Mouse (Mus musculus) stomach, embryonic 14.5 days (tissue): ENCODE results near the gene Adgrl3. TPM values are rescaled to one million over a fixed set of nuclear protein-coding genes. Genes with fewer than 3 reads are reported as not detected.

Source experiments
- ATAC-seq: fragments of 200-750 bp; cut with Nextera tagmentation; 2 replicates; pipeline ENCODE4 v1.8.0; 2017; ENCODE audit warnings: low read depth, moderate TSS enrichment; ENCODE audit not compliant: insufficient number of reproducible peaks, insufficient read depth, low FRiP score
- H3K27ac ChIP-seq: fragments of 300-500 bp; sonication (generic); 2 replicates; pipeline ENCODE4 v1.5.1; 2014; ENCODE audit warnings: mild to moderate bottlenecking, low read length, moderate library complexity, mixed read lengths
- H3K27me3 ChIP-seq: fragments of 300-500 bp; sonication (generic); 2 replicates; pipeline ENCODE4 v1.6.1; 2014; ENCODE audit warnings: low read length, control low read depth, mixed read lengths; ENCODE audit not compliant: control insufficient read depth, insufficient read depth
- H3K36me3 ChIP-seq: fragments of 300-500 bp; sonication (generic); 2 replicates; pipeline ENCODE4 v1.6.1; 2014; ENCODE audit warnings: mild to moderate bottlenecking, control low read depth, low read length, moderate library complexity, mixed read lengths; ENCODE audit not compliant: control insufficient read depth, insufficient read depth
- H3K4me1 ChIP-seq: fragments of 300-500 bp; sonication (generic); 2 replicates; pipeline ENCODE4 v1.6.1; 2014; ENCODE audit warnings: low read length, control low read depth, mixed read lengths; ENCODE audit not compliant: control insufficient read depth, insufficient read depth
- H3K4me2 ChIP-seq: fragments of 300-500 bp; sonication (generic); replicated peaks from 2 replicates; pipeline ENCODE4 v1.6.1; 2014; ENCODE audit warnings: low read depth, low read length, control low read depth
- H3K4me3 ChIP-seq: fragments of 300-500 bp; sonication (generic); 2 replicates; pipeline ENCODE4 v1.5.1; 2014; ENCODE audit warnings: low read depth, low read length, control low read depth
- H3K9ac ChIP-seq: fragments of 300-500 bp; sonication (generic); replicated peaks from 2 replicates; pipeline ENCODE4 v1.6.1; 2014; ENCODE audit warnings: low read depth, mild to moderate bottlenecking, control low read depth, low read length, moderate library complexity, mixed read lengths
- H3K9me3 ChIP-seq: fragments of 300-500 bp; sonication (generic); 2 replicates; pipeline ENCODE4 v1.6.1; 2016; ENCODE audit warnings: low read depth, low read length, control low read depth; ENCODE audit not compliant: control insufficient read depth
- WGBS: fragments of 180-500 bp; shearing (Covaris S2); extraction: QIAGEN DNeasy Blood & Tissue Kit; methylation state at CpG from one replicate; pipeline ENCODE4 v1.1.7; 2014; 5-methylcytosine and 5-hydroxymethylcytosine counted together
- polyA plus RNA-seq: library from polyadenylated mRNA; unstranded; fragments of >200 nt; fragmentation: Nextera tagmentation; extraction: Ambion mirVana; gene quantifications from 2 replicates; pipeline ENCODE4 v1.2.1, GENCODE M21; 2014

Adgrl3 gene
- polyA plus RNA-seq, 1 experiment from 2014 or later = 38.4 TPM

DNA sequence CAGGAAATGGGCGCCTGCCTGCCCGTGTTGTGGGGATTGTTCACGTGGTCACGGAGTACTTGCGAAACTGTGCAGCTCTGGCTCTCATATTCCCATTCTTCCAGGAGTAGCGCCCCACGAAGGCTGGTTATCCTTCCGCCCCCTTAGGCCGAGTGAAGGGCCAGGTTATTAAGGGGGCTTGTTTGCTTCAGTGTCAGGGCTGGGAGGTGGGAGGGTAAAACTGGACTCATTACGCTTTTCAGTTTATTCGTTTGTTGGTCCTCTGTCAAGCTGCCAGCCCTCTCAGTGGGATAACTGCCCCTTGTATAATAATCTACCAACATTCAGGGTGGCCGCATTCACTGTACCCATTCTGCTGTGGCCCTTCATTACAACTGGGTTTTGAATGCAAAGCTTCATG, 135.9 kb downstream of the Adgrl3 start:
- WGBS = 82% methylated on average over 12 of the region's 12 CpGs

DNA sequence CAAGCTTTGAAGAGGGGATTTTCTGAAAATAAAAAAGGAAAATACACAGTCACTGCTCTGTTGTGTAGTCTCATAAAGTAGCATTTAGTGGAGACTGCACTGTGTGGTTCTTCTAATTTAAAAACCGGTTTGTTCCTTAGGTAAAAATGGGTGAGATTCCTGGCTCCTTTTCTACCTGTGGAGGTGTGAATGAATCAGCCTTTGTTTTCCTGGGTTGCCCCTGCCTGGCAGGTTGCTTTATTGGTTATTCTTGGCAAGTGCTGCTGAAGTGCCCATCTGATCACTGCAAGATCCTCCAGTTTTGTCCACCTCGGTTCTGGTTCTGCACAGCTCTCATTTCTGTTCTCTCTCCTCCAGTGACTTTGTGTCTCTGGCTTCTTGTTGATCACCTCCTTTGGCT, 136.3 kb downstream of the Adgrl3 start:
- Histone ChIP-seq H3K4me1 (no peaks in the 10 kb centered on the region), H3K27ac (no peak overlapping the region), H3K27me3 (no peaks in the 10 kb centered on the region), H3K4me2 (no peak overlapping the region), H3K36me3 (no peaks in the 10 kb centered on the region), H3K9me3 (no peaks in the 10 kb centered on the region), H3K9ac (no peak overlapping the region), H3K4me3 (no peak overlapping the region)
- WGBS = 50% methylated on average over 2 of the region's 2 CpGs
- no peak for ATAC-seq

More for the DNA sequence above, 135.9 kb downstream of the Adgrl3 start:
- no peak overlapping the region for H3K27ac ChIP-seq
- no peaks in the 10 kb centered on the region for H3K36me3 ChIP-seq
- H3K9ac ChIP-seq = no peak overlapping the region
- H3K4me3 ChIP-seq = no peak overlapping the region
- H3K27me3 ChIP-seq = no peaks in the 10 kb centered on the region
- no peaks in the 10 kb centered on the region for H3K4me1 ChIP-seq
- H3K4me2 ChIP-seq = no peak overlapping the region
- ATAC-seq = no peak
- no peaks in the 10 kb centered on the region for H3K9me3 ChIP-seq

DNA sequence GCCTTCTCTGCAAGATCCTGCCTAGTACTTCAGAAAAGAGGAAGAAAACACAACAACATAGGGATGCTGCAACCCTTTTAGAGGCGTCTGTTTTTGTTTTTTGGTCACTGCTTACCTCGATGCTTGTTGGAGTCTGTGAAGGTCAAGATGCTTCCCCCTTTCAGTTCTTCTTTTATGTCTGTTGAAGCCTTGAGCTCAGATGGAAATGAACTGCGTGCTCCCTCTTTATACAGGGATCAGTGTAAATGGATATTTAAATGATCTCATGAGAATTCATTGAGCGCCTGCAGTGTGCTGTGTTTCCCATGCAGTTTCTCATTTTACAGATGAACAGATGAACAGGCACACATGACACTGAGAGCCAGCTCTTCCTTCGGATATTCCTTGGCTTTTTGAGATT, 136.9 kb downstream of the Adgrl3 start:
- H3K4me1 ChIP-seq = no peaks in the 10 kb centered on the region
- no peak for ATAC-seq
- 70% methylated on average over 5 of the region's 5 CpGs for WGBS

DNA sequence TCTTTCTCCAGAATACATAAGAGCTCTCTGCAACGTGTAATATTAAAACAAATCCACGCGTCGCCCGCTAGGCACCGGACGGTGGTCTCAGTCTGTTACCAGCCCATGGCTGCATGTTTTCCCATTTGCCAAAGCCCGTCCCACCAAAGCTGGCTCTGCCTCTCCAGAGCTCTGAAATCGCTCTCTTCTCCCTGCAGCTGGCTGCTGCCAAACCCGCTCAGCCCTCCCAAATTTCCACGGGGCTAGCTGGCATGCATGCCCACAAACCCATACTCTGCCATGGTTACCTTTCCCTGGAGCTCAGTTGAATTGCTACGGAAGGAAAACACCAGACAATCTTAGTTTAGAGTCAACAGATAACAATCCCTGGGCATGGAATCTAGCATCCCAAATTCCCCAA, 139.1 kb downstream of the Adgrl3 start:
- H3K36me3 ChIP-seq = no peaks in the 10 kb centered on the region
- H3K4me2 ChIP-seq = no peak overlapping the region
- H3K9me3 ChIP-seq = no peaks in the 10 kb centered on the region
- no peak overlapping the region for H3K4me3 ChIP-seq
- WGBS = 91% methylated on average over 12 of the region's 12 CpGs
- ATAC-seq = no peak
- H3K27me3 ChIP-seq = no peaks in the 10 kb centered on the region
- H3K4me1 ChIP-seq = no peaks in the 10 kb centered on the region
- no peak overlapping the region for H3K27ac ChIP-seq
- no peak overlapping the region for H3K9ac ChIP-seq

More for the DNA sequence above, 136.9 kb downstream of the Adgrl3 start:
- Histone ChIP-seq H3K9ac (no peak overlapping the region), H3K9me3 (no peaks in the 10 kb centered on the region), H3K27me3 (no peaks in the 10 kb centered on the region), H3K27ac (no peak overlapping the region), H3K36me3 (no peaks in the 10 kb centered on the region), H3K4me2 (no peak overlapping the region), H3K4me3 (no peak overlapping the region)

DNA sequence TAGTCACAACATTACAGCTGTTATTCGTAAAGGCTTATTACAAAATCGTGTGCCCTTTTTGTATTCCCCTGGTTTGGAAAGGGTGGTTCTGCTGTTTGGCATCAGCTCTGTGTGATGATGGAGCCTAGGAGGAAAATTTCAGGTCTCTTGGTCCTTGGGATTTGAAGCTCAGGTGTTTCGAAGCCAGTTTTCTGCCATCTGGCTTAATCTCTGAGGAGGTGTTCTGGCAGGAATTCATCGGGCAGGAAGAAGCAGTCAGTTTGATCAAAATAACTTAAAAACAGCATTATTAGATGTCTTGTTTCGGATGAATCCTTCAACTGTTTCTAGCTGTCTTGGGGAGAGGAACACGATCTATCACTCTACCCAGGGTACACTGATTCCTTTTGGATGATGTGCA, 140.5 kb downstream of the Adgrl3 start:
- no peaks in the 10 kb centered on the region for H3K9me3 ChIP-seq
- WGBS = 84% methylated on average over 6 of the region's 6 CpGs

DNA sequence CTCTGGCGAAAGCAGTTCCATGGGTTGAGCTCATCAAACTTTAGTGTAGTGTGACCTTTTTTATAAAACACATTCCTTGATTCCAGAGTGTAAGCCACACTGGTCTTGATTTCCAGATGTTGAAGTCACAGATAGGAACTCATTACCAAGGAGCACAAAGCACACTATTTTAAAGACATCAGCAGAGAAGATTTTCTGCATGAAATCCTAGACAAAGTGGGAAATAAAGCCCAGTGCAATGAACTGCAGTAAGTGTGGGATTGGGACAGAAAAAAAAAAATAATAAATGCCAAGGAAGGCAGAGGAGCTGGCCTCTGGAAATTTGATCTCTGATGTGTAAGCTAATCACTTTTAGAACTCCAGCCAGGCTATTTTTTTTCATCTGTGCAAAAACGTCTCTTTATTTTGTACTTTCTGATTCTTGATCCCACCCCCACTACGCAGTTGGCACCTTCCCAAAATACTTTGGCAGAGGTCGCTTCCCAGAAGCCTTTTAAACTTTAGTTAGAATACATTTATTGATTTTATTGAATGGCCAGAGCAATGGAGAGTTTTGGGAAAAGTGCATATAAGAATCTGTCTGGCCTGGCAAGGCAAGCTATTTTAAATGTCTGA, 169.0 kb downstream of the Adgrl3 start:
- Histone ChIP-seq H3K4me2 (no peak overlapping the region), H3K27me3 (no peaks in the 10 kb centered on the region), H3K36me3 (no peaks in the 10 kb centered on the region), H3K9ac (no peak overlapping the region), H3K4me1 (no peaks in the 10 kb centered on the region), H3K4me3 (no peak overlapping the region), H3K9me3 (no peaks in the 10 kb centered on the region), H3K27ac (no peak overlapping the region)
- no peak for ATAC-seq
- WGBS = 34% methylated on average over 4 of the region's 4 CpGs

More for the DNA sequence above, 140.5 kb downstream of the Adgrl3 start:
- no peaks in the 10 kb centered on the region for H3K36me3 ChIP-seq
- no peak overlapping the region for H3K4me3 ChIP-seq
- no peak overlapping the region for H3K9ac ChIP-seq
- ATAC-seq = no peak
- H3K4me1 ChIP-seq = no peaks in the 10 kb centered on the region
- H3K27me3 ChIP-seq = no peaks in the 10 kb centered on the region
- no peak overlapping the region for H3K4me2 ChIP-seq
- no peak overlapping the region for H3K27ac ChIP-seq

DNA sequence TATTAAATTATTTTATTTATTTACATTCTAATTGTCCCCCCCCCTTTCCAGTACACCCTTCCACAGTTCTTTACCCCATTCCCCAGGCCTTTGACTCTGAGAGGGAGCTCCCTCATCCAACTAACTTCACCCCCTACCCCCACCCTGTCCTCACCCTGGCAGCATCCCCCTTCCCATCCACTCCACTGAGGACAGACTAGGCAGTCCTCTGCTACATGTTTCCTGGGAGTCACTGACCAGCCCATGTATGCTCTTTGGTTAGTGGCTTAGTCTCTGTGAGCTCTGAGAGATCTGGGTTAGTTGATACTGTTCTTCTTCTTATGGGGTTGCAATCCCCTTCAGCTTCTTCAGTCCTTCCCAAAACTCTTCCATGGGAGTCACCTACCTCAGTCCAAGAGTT, 180.4 kb downstream of the Adgrl3 start:
- Histone ChIP-seq H3K4me2 (no peak overlapping the region), H3K27ac (no peak overlapping the region), H3K27me3 (no peaks in the 10 kb centered on the region), H3K36me3 (no peaks in the 10 kb centered on the region), H3K9me3 (no peaks in the 10 kb centered on the region), H3K4me3 (no peak overlapping the region), H3K4me1 (no peaks in the 10 kb centered on the region), H3K9ac (no peak overlapping the region)
- ATAC-seq = no peak

DNA sequence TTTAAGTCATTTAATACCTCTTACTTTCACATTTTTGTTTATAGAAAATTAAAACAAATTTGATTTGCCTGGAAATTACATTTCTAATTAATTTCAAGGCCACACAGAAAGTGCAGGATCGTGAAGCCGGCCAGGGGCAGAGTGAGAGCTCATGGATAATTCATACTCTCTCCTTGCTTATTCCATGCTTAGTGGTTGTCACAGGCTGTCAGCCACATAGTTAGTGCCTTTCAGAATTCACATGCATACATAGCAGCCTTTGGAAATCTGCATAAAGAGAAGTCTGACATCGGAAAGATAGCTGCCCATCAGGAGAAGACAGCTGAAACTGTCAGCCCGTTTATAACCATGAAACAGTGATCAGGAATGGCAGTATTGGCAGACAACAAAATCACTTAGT, 181.9 kb downstream of the Adgrl3 start:
- no peak overlapping the region for H3K4me3 ChIP-seq
- 84% methylated on average over 4 of the region's 4 CpGs for WGBS

DNA sequence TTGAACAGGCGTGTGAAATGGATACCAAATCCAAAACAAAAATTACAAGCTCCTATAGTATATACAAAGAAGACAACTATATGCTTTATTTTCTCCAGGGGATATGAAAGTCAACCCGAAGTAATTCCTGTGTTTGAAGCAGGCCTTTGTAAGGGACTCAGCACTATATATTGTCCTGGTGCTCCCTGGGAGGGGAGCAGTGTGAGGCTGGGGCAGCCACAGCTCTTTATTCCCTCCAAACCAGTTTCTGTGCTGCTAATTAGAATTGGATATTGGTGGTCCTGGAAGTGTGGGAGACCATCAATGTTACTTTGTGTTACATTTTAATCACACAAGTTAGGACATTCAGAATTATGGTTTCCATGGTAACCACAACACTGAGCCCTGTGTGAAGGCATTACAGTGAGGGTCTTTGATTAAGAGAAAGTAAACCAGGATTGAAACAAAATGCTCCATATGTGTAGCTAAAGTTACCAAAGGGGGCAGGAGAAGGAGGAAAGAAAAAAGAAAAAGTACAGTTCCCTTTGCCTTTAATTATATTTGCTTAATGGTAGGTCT, 198.6 kb downstream of the Adgrl3 start:
- no peak overlapping the region for H3K27ac ChIP-seq
- H3K4me3 ChIP-seq = no peak overlapping the region
- ATAC-seq = no peak
- H3K9me3 ChIP-seq = no peaks in the 10 kb centered on the region
- H3K36me3 ChIP-seq = no peaks in the 10 kb centered on the region
- WGBS = 82% methylated on average over 2 of the region's 2 CpGs
- no peak overlapping the region for H3K4me2 ChIP-seq
- no peaks in the 10 kb centered on the region for H3K27me3 ChIP-seq
- no peaks in the 10 kb centered on the region for H3K4me1 ChIP-seq
- no peak overlapping the region for H3K9ac ChIP-seq

More for the DNA sequence above, 181.9 kb downstream of the Adgrl3 start:
- Histone ChIP-seq H3K9me3 (no peaks in the 10 kb centered on the region), H3K4me1 (no peaks in the 10 kb centered on the region), H3K27ac (no peak overlapping the region), H3K4me2 (no peak overlapping the region), H3K36me3 (no peaks in the 10 kb centered on the region), H3K27me3 (no peaks in the 10 kb centered on the region), H3K9ac (no peak overlapping the region)
- no peak for ATAC-seq
